Mouse (Mus musculus) Patski (cell line): Measurements from ENCODE around the gene Vstm4. TPM values are rescaled to one million over a fixed set of nuclear protein-coding genes. Genes with fewer than 3 reads are reported as not detected.

Experiments used
- ATAC-seq: fragments of 100-300 bp; one replicate; pipeline ENCODE4 v1.8.0; 2021
- CTCF ChIA-PET: fragments of 350-600 bp; sonication (Branson Sonifier 250); formaldehyde crosslinking; loops from one replicate; lab custom pipeline; 2022; ENCODE audit warnings: inconsistent platforms; lab: Charles Lee
- POLR2A ChIA-PET: fragments of 350-600 bp; sonication (Branson Sonifier 250); formaldehyde crosslinking; loops from one replicate; lab custom pipeline; 2022; ENCODE audit warnings: antibody characterized with exemption, inconsistent platforms; lab: Charles Lee
- DNase-seq: peaks from one replicate; pipeline ENCODE4 v3.0.0-alpha.2; 2011; ENCODE audit warnings: low read depth, low spot score
- H3K27me3 ChIP-seq: fragments of 371-371 bp; one replicate; pipeline ENCODE4 v1.5.1; 2021
- CTCF ChIP-seq: fragments of 100-300 bp; IDR thresholded peaks from one replicate; pipeline ENCODE4 v1.5.1; 2021
- in situ Hi-C: fragments of 300-500 bp; cut with MboI; formaldehyde crosslinking; loops from 3 replicates; pipeline ENCODE4 v1.11.1; 2018; ENCODE audit warnings: low pct_unique_long_range_greater_than_20kb, mixed read lengths
- polyA plus RNA-seq: library from polyadenylated mRNA; unstranded; gene quantifications from one replicate; pipeline ENCODE4 v1.2.3, GENCODE M21; 2021

The Vstm4 gene
- not detected for polyA plus RNA-seq

DNA sequence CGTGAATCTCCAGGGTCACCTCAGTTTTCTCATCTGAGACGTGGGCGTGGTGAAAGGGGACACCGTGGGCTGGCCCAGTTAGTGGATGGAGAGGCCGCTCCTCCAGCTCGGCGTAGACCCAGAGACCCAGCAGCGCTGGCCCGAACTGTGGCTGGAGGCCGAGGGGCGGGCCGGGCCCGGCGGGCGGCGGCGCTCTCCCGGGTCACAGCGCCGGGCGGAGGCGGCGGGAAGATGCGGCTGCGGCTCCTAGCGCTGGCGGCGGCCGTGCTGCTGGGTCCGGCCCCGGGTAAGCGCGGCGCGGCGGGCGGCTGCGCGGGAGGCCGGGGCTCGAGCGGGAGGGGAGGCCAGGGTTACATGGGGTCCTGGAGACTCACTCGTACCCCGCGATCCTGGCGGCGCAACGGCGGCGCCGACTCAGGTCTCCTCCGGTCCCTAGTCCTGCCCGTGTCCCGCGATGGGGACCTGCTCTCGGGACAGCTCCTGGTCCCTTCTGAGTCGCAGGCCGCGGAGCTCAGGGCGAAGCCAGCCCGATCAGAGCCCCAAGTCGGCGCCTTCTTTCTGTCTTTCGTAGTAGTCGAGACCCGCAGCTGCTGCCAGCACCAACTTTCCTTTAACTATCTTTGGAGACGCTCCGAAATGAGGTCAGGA is at the start of gene Vstm4:
Vstm4 (plus strand) TSS at position 76 of the 648 bp plus-strand sequence.
- in situ Hi-C loops, result no loop called here
- ATAC-seq (no peak), DNase-seq (no peak)
- ChIA-PET CTCF (no interaction called here), POLR2A (no interaction called here)
- peaks cover 17% of the 10 kb centered on the region for H3K27me3 ChIP-seq
- no peak for TF ChIP-seq CTCF

DNA sequence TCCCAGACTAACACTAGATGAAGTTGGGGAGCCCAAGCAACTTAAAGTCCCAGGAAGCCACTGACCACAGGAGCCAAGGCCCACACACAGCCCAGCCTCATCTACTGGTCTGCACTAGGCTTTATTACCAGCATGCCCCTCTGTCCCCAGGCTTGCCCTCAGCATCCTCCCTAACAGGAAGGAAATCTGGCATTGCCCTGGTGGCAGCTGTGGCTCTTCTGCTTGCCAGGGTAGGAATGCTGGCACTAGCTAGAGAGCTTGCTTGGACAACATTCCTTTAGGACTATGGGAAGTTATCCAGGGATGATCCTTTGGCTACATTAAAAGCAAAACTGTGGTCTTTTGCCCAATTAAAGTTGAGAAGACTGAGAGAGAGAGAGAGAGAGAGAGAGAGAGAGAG is 46.4 kb upstream of the Vstm4 start:
- CTCF ChIA-PET, result no interaction called here
- in situ Hi-C loops, result no loop called here
- peaks cover 8% of the 10 kb centered on the region for H3K27me3 ChIP-seq
- POLR2A ChIA-PET, result no interaction called here
- TF ChIP-seq CTCF, result no peak
- ATAC-seq (no peak), DNase-seq (no peak)

- in situ Hi-C loops, result no loop called here
- no peak for ATAC-seq
- DNase-seq, result no peak
- ChIA-PET CTCF (no interaction called here), POLR2A (no interaction called here)
- no peak for TF ChIP-seq CTCF
- peaks cover 2% of the 10 kb centered on the region for H3K27me3 ChIP-seq
These were observed 44.1 kb upstream of the Vstm4 start for GRCm38 (mm10) chr14:32812429-32812828.

DNA sequence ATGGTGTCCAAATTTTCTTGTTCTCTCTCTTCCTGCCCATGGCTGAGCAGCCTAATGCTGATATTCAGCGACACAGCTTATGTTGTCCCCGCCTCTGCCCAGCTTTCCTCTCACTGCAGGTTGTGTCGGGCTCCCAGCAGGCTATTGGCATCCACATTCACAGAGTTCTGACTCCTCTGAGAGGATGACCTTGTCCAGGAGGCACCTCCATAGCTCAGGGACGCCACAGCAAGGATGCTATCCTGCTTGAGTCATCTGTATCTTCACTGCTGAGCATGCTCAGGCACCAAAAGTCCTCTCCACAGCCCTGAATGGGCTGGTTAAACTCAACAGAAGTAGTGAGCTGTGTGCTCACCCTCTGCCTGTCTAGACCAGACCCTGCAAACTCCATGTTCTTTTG is 41.6 kb upstream of the Vstm4 start:
- POLR2A ChIA-PET, result no interaction called here
- no peak for DNase-seq
- no peaks in the 10 kb centered on the region for H3K27me3 ChIP-seq
- TF ChIP-seq CTCF, result no peak
- CTCF ChIA-PET, result no interaction called here
- no peak for ATAC-seq
- in situ Hi-C loops, result no loop called here

DNA sequence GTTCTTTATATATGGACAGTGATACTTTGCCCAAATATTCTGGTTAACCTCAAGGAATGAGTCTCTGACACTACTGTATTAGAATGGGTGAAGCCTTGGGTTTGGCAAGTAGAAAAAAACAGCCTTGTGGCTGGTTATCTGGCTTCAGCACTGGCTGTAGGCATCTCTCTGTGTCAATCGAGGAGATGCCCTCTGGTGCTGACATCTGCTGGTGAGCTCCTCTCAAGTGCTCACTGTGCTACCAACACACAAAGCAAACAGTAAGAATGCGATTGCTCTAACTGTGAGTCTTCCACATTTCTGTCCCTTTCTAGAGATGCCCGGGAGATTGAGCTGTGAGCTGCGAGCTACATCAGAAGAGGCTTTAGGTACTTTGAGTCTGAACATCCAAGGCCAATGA is 40.0 kb upstream of the Vstm4 start:
- peaks cover 4% of the 10 kb centered on the region for H3K27me3 ChIP-seq
- ChIA-PET CTCF (no interaction called here), POLR2A (no interaction called here)
- TF ChIP-seq CTCF, result no peak
- DNase-seq (no peak), ATAC-seq (no peak)
- in situ Hi-C loops, result no loop called here

DNA sequence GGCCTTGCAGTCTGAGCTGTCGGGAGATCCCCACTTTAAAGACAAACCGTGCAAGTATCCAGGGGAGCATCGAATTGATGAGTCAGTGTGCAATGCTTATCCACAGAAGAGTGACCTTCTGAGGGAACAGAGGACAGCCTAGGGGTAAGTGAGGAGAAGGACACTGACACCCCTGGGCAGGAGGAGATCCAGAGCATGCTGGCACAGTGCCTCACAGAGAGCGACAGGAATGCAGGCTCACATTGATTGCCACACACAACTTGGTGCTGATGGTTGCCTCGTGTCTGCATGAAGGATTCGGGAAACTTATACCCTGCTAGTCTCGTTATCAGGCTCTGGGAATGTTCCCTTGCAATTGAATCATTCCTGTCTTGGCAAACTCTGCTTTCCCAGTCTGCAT is 39.3 kb upstream of the Vstm4 start:
- no peak for TF ChIP-seq CTCF
- ATAC-seq (no peak), DNase-seq (no peak)
- peaks cover 4% of the 10 kb centered on the region for H3K27me3 ChIP-seq
- ChIA-PET CTCF (no interaction called here), POLR2A (no interaction called here)
- in situ Hi-C loops, result no loop called here

GRCm38 (mm10) chr14:32819297-32819696 is 37.3 kb upstream of the Vstm4 start:
- ChIA-PET POLR2A (no interaction called here), CTCF (no interaction called here)
- TF ChIP-seq CTCF, result no peak
- in situ Hi-C loops, result no loop called here
- ATAC-seq, result no peak
- DNase-seq, result no peak
- H3K27me3 ChIP-seq, result peaks cover 8% of the 10 kb centered on the region

DNA sequence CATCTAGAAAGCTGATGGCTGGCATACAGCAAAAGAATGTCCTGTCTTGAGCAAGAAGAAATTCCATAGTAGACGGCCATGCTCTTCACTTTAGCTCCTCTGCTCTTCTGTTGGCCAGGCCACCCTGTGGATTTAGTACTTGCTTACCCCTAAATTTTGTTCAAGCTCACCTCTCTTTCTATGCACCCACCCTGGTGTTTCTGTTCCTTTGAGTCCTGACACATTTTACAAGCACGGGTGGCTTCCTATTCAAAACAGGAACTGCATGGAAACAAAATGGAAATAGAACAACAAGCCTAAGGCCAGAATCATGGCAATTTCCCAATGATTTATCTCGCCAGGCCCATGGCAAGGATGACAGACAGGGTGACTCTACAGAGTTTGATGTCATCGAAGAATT is 33.7 kb upstream of the Vstm4 start:
- in situ Hi-C loops, result no loop called here
- CTCF ChIA-PET, result no interaction called here
- DNase-seq (no peak), ATAC-seq (no peak)
- TF ChIP-seq CTCF, result no peak
- H3K27me3 ChIP-seq, result peaks cover 21% of the 10 kb centered on the region
- POLR2A ChIA-PET, result no interaction called here

GRCm38 (mm10) chr14:32823861-32824260 is 32.7 kb upstream of the Vstm4 start:
- CTCF ChIA-PET, result no interaction called here
- in situ Hi-C loops, result no loop called here
- POLR2A ChIA-PET, result no interaction called here

DNA sequence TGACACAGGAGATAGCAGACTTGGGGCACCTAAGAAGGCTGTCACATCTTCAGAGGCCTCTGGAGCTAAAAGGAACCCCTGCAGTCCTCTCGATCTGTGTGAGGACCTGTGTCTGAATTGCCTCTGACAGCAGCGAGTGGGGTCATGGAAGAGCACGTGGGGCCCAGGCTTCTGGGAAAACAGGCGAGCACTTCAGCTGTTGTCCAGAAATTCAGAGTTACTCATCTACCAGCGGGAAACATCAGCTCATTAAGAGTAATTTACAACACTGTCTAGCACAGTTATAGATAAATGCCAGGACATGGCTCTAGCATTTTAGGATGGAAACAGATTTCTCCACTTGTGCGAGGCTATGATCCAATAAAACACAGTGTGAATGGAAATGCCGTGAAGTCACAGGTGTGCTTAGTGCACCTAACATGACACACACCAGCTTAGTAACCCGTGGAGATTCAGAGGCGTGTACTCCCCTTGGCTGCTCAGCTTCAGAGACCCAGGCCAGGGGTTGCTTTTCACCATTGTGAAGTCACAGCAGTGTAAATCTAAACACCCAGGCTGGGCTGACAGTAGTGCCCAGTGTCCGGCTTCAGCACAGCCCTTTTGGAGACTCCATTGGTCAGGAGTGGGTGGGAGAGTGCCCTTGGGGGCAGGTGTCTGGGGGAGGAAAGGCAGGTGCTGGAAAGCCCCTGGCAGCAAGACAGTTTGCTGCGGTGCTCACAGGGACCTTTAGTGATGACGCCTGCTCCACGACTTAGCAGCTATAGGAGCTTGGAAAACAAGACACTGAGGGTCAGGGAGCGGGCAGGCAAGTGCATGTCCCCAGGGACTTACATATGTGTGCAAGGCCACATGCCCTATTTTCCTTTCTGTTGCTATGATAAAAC is 32.0 kb upstream of the Vstm4 start:
- in situ Hi-C loops, result no loop called here
- ATAC-seq (no peak), DNase-seq (no peak)
- peaks cover 24% of the 10 kb centered on the region for H3K27me3 ChIP-seq
- no peak for TF ChIP-seq CTCF
- POLR2A ChIA-PET, result no interaction called here
- CTCF ChIA-PET, result no interaction called here

More at GRCm38 (mm10) chr14:32823861-32824260, 32.7 kb upstream of the Vstm4 start:
- DNase-seq, result no peak
- no peak for ATAC-seq
- peaks cover 24% of the 10 kb centered on the region for H3K27me3 ChIP-seq
- no peak for TF ChIP-seq CTCF

DNA sequence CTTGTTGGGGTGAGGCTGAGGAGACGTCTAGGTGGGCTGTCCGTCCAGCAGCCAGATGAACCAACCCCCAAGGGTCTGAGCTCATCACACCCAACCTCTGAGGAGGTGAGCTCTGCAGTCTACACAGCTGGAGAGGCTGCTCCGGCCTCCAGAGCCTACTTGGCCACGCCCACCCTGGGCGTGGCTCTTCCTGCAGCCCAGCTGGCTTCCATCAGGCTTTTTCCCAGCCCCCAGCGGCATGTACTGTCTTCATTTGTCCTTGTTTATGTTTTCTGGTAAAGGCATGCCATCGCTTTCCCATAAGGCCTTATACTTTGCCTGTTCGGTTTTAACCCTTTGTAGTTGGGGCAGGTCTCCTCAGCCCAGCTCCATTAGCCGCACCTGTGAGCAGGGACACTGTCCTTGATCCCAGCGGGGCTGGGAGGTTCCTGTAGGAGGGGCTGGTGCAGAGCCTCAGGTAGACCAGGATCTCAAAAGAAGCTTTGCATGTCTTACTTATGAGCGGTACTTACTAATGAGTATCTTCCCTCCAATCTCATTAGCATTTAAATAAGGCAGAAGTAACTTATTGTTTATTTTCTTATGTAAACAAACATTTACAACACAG is 31.0 kb upstream of the Vstm4 start:
- CTCF ChIA-PET, result no interaction called here
- in situ Hi-C loops, result no loop called here
- H3K27me3 ChIP-seq, result peaks cover 24% of the 10 kb centered on the region
- POLR2A ChIA-PET, result no interaction called here
- ATAC-seq, result no peak
- DNase-seq, result no peak
- TF ChIP-seq CTCF, result no peak
